ENCODE assay signal across 8 mouse cellular contexts in the genomic region with DNA sequence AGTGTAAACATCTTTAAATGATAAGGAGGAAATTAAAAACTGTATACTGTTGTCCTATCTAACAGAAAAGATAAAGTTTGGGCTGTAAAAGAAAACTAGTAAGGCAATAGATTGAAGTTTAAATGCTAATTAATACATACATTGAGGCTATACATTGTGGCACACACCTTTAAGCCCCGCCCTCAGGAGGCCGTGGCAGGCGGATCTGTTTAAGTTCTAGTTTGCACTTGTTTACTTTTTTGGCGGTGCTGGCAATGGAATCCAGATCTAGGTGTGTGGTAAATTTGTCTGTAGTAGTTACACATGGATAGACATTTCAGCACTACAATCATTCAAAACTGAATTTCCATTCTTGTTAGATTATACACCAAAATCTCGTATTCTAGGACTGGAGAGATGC. TPM values are rescaled to one million over a fixed set of nuclear protein-coding genes. Genes with fewer than 3 reads are reported as not detected.
DNase-seq lines count a peak whose midpoint lies in the region; ATAC-seq and TF ChIP-seq lines count a peak whose summit lies in the region.

No protein-coding gene starts in this region.

- WGBS in embryonic facial prominence, embryonic 10.5 days, result 76% methylated on average over 5 of the region's 5 CpGs
- WGBS in intestine, embryonic 16.5 days, result 42% methylated on average over 5 of the region's 5 CpGs
- WGBS in neural tube, embryonic 14.5 days, result 78% methylated on average over 5 of the region's 5 CpGs

- DNase-seq in left cerebral cortex, adult 2 months (ENCODE audit: extremely low spot score in 1 of 2, low spot score in 2 of 2), result no peak
- DNase-seq in left cerebral cortex, adult 8-10 months (ENCODE audit: low spot score in 2 of 2), result no peak
- no peak for DNase-seq in embryonic facial prominence, embryonic 10.5 days (ENCODE audit: low spot score)
- DNase-seq in adrenal gland, adult 8-10 months, result no peak
- no peak for DNase-seq in embryo, embryonic 10.5 days (ENCODE audit: low spot score)
- DNase-seq in cerebellum, postnatal 10 days, result no peak

- no peak overlapping the region for H3K9ac ChIP-seq in intestine, embryonic 16.5 days (ENCODE audit: low read depth, low read length)
- H3K9ac ChIP-seq in neural tube, embryonic 14.5 days (replicated peaks; ENCODE audit: low read depth, low read length), result peak overlapping the region; percentile 88

- H3K9me3 ChIP-seq in embryonic facial prominence, embryonic 10.5 days, result peaks cover 14% of the 10 kb centered on the region; the same call in 1 of the 2 replicates
- no peaks in the 10 kb centered on the region for H3K9me3 ChIP-seq in intestine, embryonic 16.5 days (ENCODE audit: control insufficient read depth, low read length)
- H3K9me3 ChIP-seq in neural tube, embryonic 14.5 days (ENCODE audit: control insufficient read depth, low read length), result peaks cover 5% of the 10 kb centered on the region

- peaks cover 63% of the 10 kb centered on the region for H3K36me3 ChIP-seq in embryonic facial prominence, embryonic 10.5 days (replicated peaks)
- peaks cover 5% of the 10 kb centered on the region; the same call in 1 of the 2 replicates for H3K36me3 ChIP-seq in intestine, embryonic 16.5 days (ENCODE audit: control insufficient read depth, insufficient read depth, low read length)
- peaks cover 23% of the 10 kb centered on the region; the same call in 1 of the 2 replicates for H3K36me3 ChIP-seq in neural tube, embryonic 14.5 days (ENCODE audit: control insufficient read depth, insufficient read depth, low read length)

- no peak for TF ChIP-seq CTCF in left cerebral cortex, adult 2 months (IDR thresholded peaks at IDR 0.05)

- ATAC-seq in intestine, embryonic 16.5 days, result no peak
- ATAC-seq in neural tube, embryonic 14.5 days (ENCODE audit: low read depth), result no peak

- H3K27me3 ChIP-seq in embryonic facial prominence, embryonic 10.5 days (replicated peaks; ENCODE audit: low read depth, poor library complexity, severe bottlenecking), result no peaks in the 10 kb centered on the region
- no peaks in the 10 kb centered on the region for H3K27me3 ChIP-seq in intestine, embryonic 16.5 days (replicated peaks; ENCODE audit: control insufficient read depth, insufficient read depth, low read length)
- H3K27me3 ChIP-seq in neural tube, embryonic 14.5 days (ENCODE audit: control insufficient read depth, insufficient read depth, low read length), result no peaks in the 10 kb centered on the region

- H3K4me1 ChIP-seq in embryonic facial prominence, embryonic 10.5 days, result peaks cover 13% of the 10 kb centered on the region
- peaks cover 2% of the 10 kb centered on the region; the same call in 1 of the 2 replicates for H3K4me1 ChIP-seq in intestine, embryonic 16.5 days (ENCODE audit: control insufficient read depth, insufficient read depth, low read length)
- peaks cover 10% of the 10 kb centered on the region for H3K4me1 ChIP-seq in neural tube, embryonic 14.5 days (ENCODE audit: control insufficient read depth, insufficient read depth, low read length)

- peak overlapping the region; percentile 70; the same call in 1 of the 2 replicates for H3K4me3 ChIP-seq in left cerebral cortex, adult 2 months
- H3K4me3 ChIP-seq in embryonic facial prominence, embryonic 10.5 days, result peak overlapping the region; percentile 88
- H3K4me3 ChIP-seq in intestine, embryonic 16.5 days (ENCODE audit: low read length), result peak overlapping the region; percentile 82
- H3K4me3 ChIP-seq in neural tube, embryonic 14.5 days (ENCODE audit: low read depth, low read length), result peak overlapping the region; percentile 78

- H3K4me2 ChIP-seq in intestine, embryonic 16.5 days (ENCODE audit: low read depth, low read length), result peak overlapping the region; percentile 64
- peak overlapping the region; percentile 51 for H3K4me2 ChIP-seq in neural tube, embryonic 14.5 days (ENCODE audit: low read depth, low read length)

- intact Hi-C loops in left cerebral cortex, adult 2 months (cut with DNase I), result no loop called here

- H3K27ac ChIP-seq in left cerebral cortex, adult 2 months, result no peak overlapping the region
- no peak overlapping the region for H3K27ac ChIP-seq in embryonic facial prominence, embryonic 10.5 days (replicated peaks)
- no peak overlapping the region for H3K27ac ChIP-seq in intestine, embryonic 16.5 days (ENCODE audit: low read length)
- H3K27ac ChIP-seq in neural tube, embryonic 14.5 days (ENCODE audit: low read depth, low read length), result no peak overlapping the region

RNA-seq across cellular contexts. Expression of gene Erlec1, which starts 1.3 kb away (rescaled TPM):
- total RNA-seq in left cerebral cortex, adult 2 months (2021), result 10 to 100 TPM; 58.6 to 59.4 TPM
- total RNA-seq in left cerebral cortex, adult 8-10 months (2022), result 10 to 100 TPM; 65.0 to 78.3 (median 68.4) TPM
- 7.3 TPM in 2 replicates for polyA plus RNA-seq in embryonic facial prominence, embryonic 10.5 days (2016; fragmentation: Nextera tagmentation; extraction: Ambion mirVana)
- 8.2 and 9.4 TPM in 2 replicates for polyA plus RNA-seq in intestine, embryonic 16.5 days (2015; fragmentation: Nextera tagmentation; extraction: Ambion mirVana)
- polyA plus RNA-seq in neural tube, embryonic 14.5 days (2014; fragmentation: Nextera tagmentation; extraction: Ambion mirVana), result 15.0 and 18.2 TPM in 2 replicates
- 10 to 100 TPM; 79.4 to 90.7 (median 82.3) TPM for total RNA-seq in adrenal gland, adult 8-10 months (2022)

RNA-seq across cellular contexts. Expression of gene Chac2, which starts 33.3 kb away (rescaled TPM):
- 10 to 100 TPM; 14.6 to 15.4 TPM for total RNA-seq in left cerebral cortex, adult 2 months (2021)
- total RNA-seq in left cerebral cortex, adult 8-10 months (2022), result 10 to 100 TPM; 12.4 to 14.1 (median 13.3) TPM
- polyA plus RNA-seq in embryonic facial prominence, embryonic 10.5 days (2016; fragmentation: Nextera tagmentation; extraction: Ambion mirVana), result 10.1 and 11.7 TPM in 2 replicates
- 17.2 and 20.2 TPM in 2 replicates for polyA plus RNA-seq in intestine, embryonic 16.5 days (2015; fragmentation: Nextera tagmentation; extraction: Ambion mirVana)
- polyA plus RNA-seq in neural tube, embryonic 14.5 days (2014; fragmentation: Nextera tagmentation; extraction: Ambion mirVana), result 33.4 and 35.6 TPM in 2 replicates
- 10 to 100 TPM in 3 of 4 experiments, 1 to 10 TPM in 1; 8.8 to 13.6 (median 12.7) TPM for total RNA-seq in adrenal gland, adult 8-10 months (2022)
